Mouse (Mus musculus) CH12.LX (cell line): ENCODE measurements at regions not wholly inside any gene's neighbourhood (a gene's known extent, or its start where the extent isn't known, plus 50 kb on each side); places are given as distances from the start of the nearest gene placed in this dataset.

Experiments used
- DNase-seq: peaks from one replicate; pipeline ENCODE4 v3.0.0-alpha.2; 2013; ENCODE audit errors: extremely low read depth
- H3K27ac ChIP-seq: 2 replicates; pipeline ENCODE4 v1.5.1; 2012; ENCODE audit warnings: low read depth, mild to moderate bottlenecking, control low read depth, moderate library complexity; ENCODE audit not compliant: insufficient read depth
- H3K27me3 ChIP-seq: replicated peaks from 2 replicates; pipeline ENCODE3; 2012; ENCODE audit warnings: inconsistent platforms
- H3K36me3 ChIP-seq, 2 experiments: replicated peaks in 1 of 2; 2 replicates each; pipeline versions ENCODE3 to v1.6.1; 2012; ENCODE audit warnings: inconsistent platforms in 1 of 2, low read length in 1 of 2, mild to moderate bottlenecking in 1 of 2, mixed read lengths in 1 of 2, moderate library complexity in 1 of 2; ENCODE audit not compliant: control insufficient read depth in 1 of 2, insufficient read depth in 1 of 2
- H3K4me1 ChIP-seq, 2 experiments: 2 replicates each; pipeline ENCODE4 v1.6.1; 2012; ENCODE audit warnings: inconsistent platforms in 1 of 2, moderate library complexity in 1 of 2; ENCODE audit not compliant: insufficient read depth in 2 of 2, control insufficient read depth in 1 of 2
- H3K4me2 ChIP-seq: 2 replicates; pipeline ENCODE4 v1.6.1; 2012; ENCODE audit warnings: low read depth, mild to moderate bottlenecking, control low read depth; ENCODE audit not compliant: poor library complexity, insufficient read depth, severe bottlenecking
- H3K4me3 ChIP-seq, 3 experiments: fragments of 150-350 bp in 1 of 3; sonication (generic) in 1 of 3; replicated peaks in 1 of 3; 2 replicates each; pipeline versions ENCODE3 to v1.5.1; 2011 to 2012; ENCODE audit warnings: low read depth in 2 of 3, low read length in 2 of 3, mild to moderate bottlenecking in 2 of 3, moderate library complexity in 2 of 3, control low read depth in 1 of 3, improper control_type of control experiment in 1 of 3, inconsistent platforms in 1 of 3, mixed read lengths in 1 of 3; ENCODE audit not compliant: poor library complexity in 1 of 3
- H3K79me2 ChIP-seq: replicated peaks from 2 replicates; pipeline ENCODE4 v1.6.1; 2012; ENCODE audit warnings: mild to moderate bottlenecking, moderate library complexity; ENCODE audit not compliant: control insufficient read depth, poor library complexity, insufficient read depth, severe bottlenecking; ENCODE audit errors: extremely low read depth
- H3K9ac ChIP-seq: 2 replicates; pipeline ENCODE4 v1.6.1; 2012; ENCODE audit warnings: low read depth, mild to moderate bottlenecking, control low read depth, moderate library complexity; ENCODE audit not compliant: insufficient read depth
- H3K9me3 ChIP-seq: replicated peaks from 2 replicates; pipeline ENCODE3; 2012; ENCODE audit warnings: low read length, inconsistent platforms, mixed read lengths
- BHLHE40 ChIP-seq: IDR thresholded peaks from 2 replicates; pipeline ENCODE4 v1.6.1; 2011; ENCODE audit warnings: mild to moderate bottlenecking, low read depth, low read length, improper control_type of control experiment
- CHD1 ChIP-seq: IDR thresholded peaks from 2 replicates; pipeline ENCODE4 v1.6.1; 2012; ENCODE audit warnings: low read depth, low read length, improper control_type of control experiment, inconsistent platforms
- CHD2 ChIP-seq: IDR thresholded peaks from 2 replicates; pipeline ENCODE4 v1.6.1; 2011; ENCODE audit warnings: low read length, improper control_type of control experiment
- E2F4 ChIP-seq: IDR thresholded peaks from 2 replicates; pipeline ENCODE4 v1.6.1; 2011; ENCODE audit warnings: low read depth, low read length, improper control_type of control experiment; ENCODE audit not compliant: insufficient replicate concordance
- ELF1 ChIP-seq: IDR thresholded peaks from 2 replicates; pipeline ENCODE4 v1.6.1; 2014; ENCODE audit warnings: low read depth, mild to moderate bottlenecking, inconsistent platforms, low read length, improper control_type of control experiment
- EP300 ChIP-seq: IDR thresholded peaks from 2 replicates; pipeline ENCODE4 v1.6.1; 2011; ENCODE audit warnings: low read length, improper control_type of control experiment
- ETS1 ChIP-seq: conservative IDR thresholded peaks from 2 replicates; pipeline ENCODE4 v1.6.1; 2012; ENCODE audit warnings: low read depth, mild to moderate bottlenecking, inconsistent platforms, low read length, improper control_type of control experiment, moderate library complexity
- GABPA ChIP-seq: IDR thresholded peaks from 2 replicates; pipeline ENCODE4 v1.6.1; 2012; ENCODE audit warnings: low read depth, low read length, improper control_type of control experiment, inconsistent platforms; ENCODE audit not compliant: insufficient replicate concordance
- IRF4 ChIP-seq: IDR thresholded peaks from 2 replicates; pipeline ENCODE4 v1.6.1; 2014; ENCODE audit warnings: low read depth, mild to moderate bottlenecking, inconsistent platforms, low read length, improper control_type of control experiment
- JUN ChIP-seq: IDR thresholded peaks from 2 replicates; pipeline ENCODE4 v1.6.1; 2011; ENCODE audit warnings: low read depth, mild to moderate bottlenecking, low read length, improper control_type of control experiment, moderate library complexity; ENCODE audit not compliant: insufficient read depth
- JUND ChIP-seq: conservative IDR thresholded peaks from 2 replicates; pipeline ENCODE4 v1.6.1; 2011; ENCODE audit warnings: low read depth, low read length, improper control_type of control experiment
- KAT2A ChIP-seq: IDR thresholded peaks from 2 replicates; pipeline ENCODE4 v1.6.1; 2012; ENCODE audit warnings: low read length, improper control_type of control experiment, inconsistent platforms; ENCODE audit not compliant: insufficient replicate concordance
- MAFK ChIP-seq: IDR thresholded peaks from 2 replicates; pipeline ENCODE4 v1.6.1; 2011; ENCODE audit warnings: low read length, improper control_type of control experiment; ENCODE audit not compliant: insufficient replicate concordance
- MAX ChIP-seq: IDR thresholded peaks from 2 replicates; pipeline ENCODE4 v1.6.1; 2011; ENCODE audit warnings: low read length, improper control_type of control experiment
- MAZ ChIP-seq: IDR thresholded peaks from 2 replicates; pipeline ENCODE4 v1.6.1; 2012; ENCODE audit warnings: low read depth, mild to moderate bottlenecking, inconsistent platforms, low read length, improper control_type of control experiment, moderate library complexity
- MXI1 ChIP-seq: IDR thresholded peaks from 2 replicates; pipeline ENCODE4 v1.6.1; 2011; ENCODE audit warnings: mild to moderate bottlenecking, low read depth, low read length, improper control_type of control experiment
- MYC ChIP-seq: IDR thresholded peaks from 2 replicates; pipeline ENCODE4 v1.6.1; 2011; ENCODE audit warnings: low read depth, mild to moderate bottlenecking, improper control_type of control experiment, low read length
- NELFE ChIP-seq: IDR thresholded peaks from 2 replicates; pipeline ENCODE4 v1.6.1; 2011; ENCODE audit warnings: low read depth, low read length, improper control_type of control experiment
- PAX5 ChIP-seq: IDR thresholded peaks from 2 replicates; pipeline ENCODE4 v1.6.1; 2012; ENCODE audit warnings: low read length, inconsistent platforms, mixed read lengths
- POLR2A ChIP-seq: IDR thresholded peaks from 2 replicates; pipeline ENCODE4 v1.6.1; 2011; ENCODE audit warnings: low read depth, mild to moderate bottlenecking, improper control_type of control experiment, low read length
- POLR2AphosphoS2 ChIP-seq: IDR thresholded peaks from 2 replicates; pipeline ENCODE4 v1.6.1; 2011; ENCODE audit warnings: low read depth, low read length, improper control_type of control experiment
- RAD21 ChIP-seq: IDR thresholded peaks from 2 replicates; pipeline ENCODE4 v1.6.1; 2011; ENCODE audit warnings: low read depth, mild to moderate bottlenecking, low read length, improper control_type of control experiment, moderate library complexity
- SMC3 ChIP-seq: IDR thresholded peaks from 2 replicates; pipeline ENCODE4 v1.6.1; 2011; ENCODE audit warnings: low read depth, low read length, improper control_type of control experiment
- TCF12 ChIP-seq: IDR thresholded peaks from 2 replicates; pipeline ENCODE4 v1.6.1; 2014; ENCODE audit warnings: low read depth, mild to moderate bottlenecking, inconsistent platforms, low read length, improper control_type of control experiment
- USF1 ChIP-seq: IDR thresholded peaks from 2 replicates; pipeline ENCODE4 v1.6.1; 2014; ENCODE audit warnings: low read depth, mild to moderate bottlenecking, inconsistent platforms, low read length, improper control_type of control experiment
- USF2 ChIP-seq: conservative IDR thresholded peaks from 2 replicates; pipeline ENCODE4 v1.6.1; 2011; ENCODE audit warnings: low read depth, low read length, improper control_type of control experiment
- ZC3H11A ChIP-seq: IDR thresholded peaks from 2 replicates; pipeline ENCODE4 v1.6.1; 2012; ENCODE audit warnings: low read depth, mild to moderate bottlenecking, inconsistent platforms, low read length, improper control_type of control experiment
- ZKSCAN1 ChIP-seq: IDR thresholded peaks from 2 replicates; pipeline ENCODE4 v1.6.1; 2012; ENCODE audit warnings: low read depth, inconsistent platforms, low read length, improper control_type of control experiment, borderline replicate concordance
- dilution Hi-C: fragments of 300-500 bp; cut with MboI; formaldehyde crosslinking; loops from 2 replicates; pipeline ENCODE4 v1.14.3; 2020; ENCODE audit warnings: low sequenced_read_pairs; ENCODE audit not compliant: extremely low pct_unique_long_range_greater_than_20kb, extremely low pct_ligation_motif_present
- in situ Hi-C: fragments of 300-500 bp; cut with MboI; formaldehyde crosslinking; loops from 3 replicates; pipeline ENCODE4 v1.14.3; 2019; ENCODE audit warnings: low sequenced_read_pairs, low pct_ligation_motif_present, low pct_unique_long_range_greater_than_20kb, mixed read lengths

DNA sequence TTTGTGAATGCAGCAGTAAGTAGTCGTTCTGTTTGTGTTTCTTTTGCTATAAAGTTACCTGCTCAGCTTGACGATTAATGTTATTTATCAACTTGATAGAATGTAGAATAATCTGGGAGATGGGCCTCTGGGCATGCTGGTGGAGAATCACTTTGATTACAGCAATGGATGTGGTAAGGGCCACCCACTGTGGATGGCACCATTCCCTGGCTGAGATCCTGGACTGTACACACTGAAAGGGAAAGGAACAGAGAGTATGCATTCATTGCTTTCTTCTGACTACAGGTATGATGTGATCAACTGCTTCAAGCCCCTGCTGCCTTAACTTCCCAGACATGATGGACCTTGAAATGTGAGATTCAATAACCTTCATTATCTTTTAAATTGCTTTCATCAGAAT lies 299.8 kb upstream of the Bmp2 start:
- dilution Hi-C loops, result no loop called here
- H3K27me3 ChIP-seq, result no peaks in the 10 kb centered on the region

DNA sequence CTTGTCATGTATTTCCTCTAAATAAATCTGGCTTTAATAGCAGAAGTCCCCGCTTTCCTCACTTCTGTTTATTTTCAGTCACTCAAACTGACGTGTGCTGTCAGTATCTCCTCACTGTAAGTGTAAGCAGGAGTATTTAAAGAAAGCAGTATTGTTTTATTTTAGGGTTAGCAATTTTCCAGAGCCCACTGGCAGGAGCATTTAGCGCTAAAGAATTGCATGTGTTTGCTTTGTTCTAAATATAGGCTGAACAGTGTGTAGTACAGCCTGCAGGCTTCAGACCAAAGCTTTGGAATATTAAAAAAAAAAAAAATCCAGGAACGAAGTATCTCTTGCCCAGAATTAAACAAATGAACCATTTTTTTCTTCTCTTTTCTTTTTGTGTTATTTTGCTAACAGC lies 277.5 kb upstream of the Bmp2 start:
- DNase-seq, result no peak
- Histone ChIP-seq H3K9me3 (peaks cover 2% of the 10 kb centered on the region), H3K4me3 (no peak overlapping the region), H3K27ac (no peak overlapping the region), H3K4me2 (no peak overlapping the region), H3K36me3 (no peaks in the 10 kb centered on the region), H3K79me2 (no peaks in the 10 kb centered on the region), H3K27me3 (no peaks in the 10 kb centered on the region), H3K4me1 (no peaks in the 10 kb centered on the region), H3K9ac (no peak overlapping the region)
- dilution Hi-C loops (no loop called here), in situ Hi-C loops (no loop called here)
- no peak for TF ChIP-seq GABPA
- no peak for TF ChIP-seq MAZ
- TF ChIP-seq POLR2AphosphoS2, result no peak
- TF ChIP-seq POLR2A, result no peak
- no peak for TF ChIP-seq USF1
- TF ChIP-seq MAFK, result no peak
- no peak for TF ChIP-seq ELF1
- TF ChIP-seq RAD21, result no peak
- no peak for TF ChIP-seq CHD1
- TF ChIP-seq USF2, result no peak
- no peak for TF ChIP-seq SMC3
- TF ChIP-seq NELFE, result no peak
- TF ChIP-seq MYC, result no peak
- TF ChIP-seq MAX, result no peak
- TF ChIP-seq ZKSCAN1, result no peak
- TF ChIP-seq ZC3H11A, result no peak
- no peak for TF ChIP-seq CHD2

More for the DNA sequence above, 299.8 kb upstream of the Bmp2 start:
- Histone ChIP-seq H3K4me2 (no peak overlapping the region), H3K36me3 (no peaks in the 10 kb centered on the region), H3K79me2 (no peaks in the 10 kb centered on the region), H3K9ac (no peak overlapping the region), H3K27ac (no peak overlapping the region), H3K9me3 (peaks cover 7% of the 10 kb centered on the region), H3K4me3 (no peak overlapping the region), H3K4me1 (no peaks in the 10 kb centered on the region)
- in situ Hi-C loops, result no loop called here
- DNase-seq, result no peak
- no peak for TF ChIP-seq EP300
- TF ChIP-seq IRF4, result no peak
- TF ChIP-seq ELF1, result no peak
- TF ChIP-seq MAZ, result no peak
- TF ChIP-seq KAT2A, result no peak
- no peak for TF ChIP-seq ZKSCAN1
- no peak for TF ChIP-seq CHD1
- TF ChIP-seq MXI1, result no peak
- TF ChIP-seq E2F4, result no peak
- TF ChIP-seq MYC, result no peak
- no peak for TF ChIP-seq TCF12
- no peak for TF ChIP-seq ETS1
- no peak for TF ChIP-seq USF1
- TF ChIP-seq CHD2, result no peak
- no peak for TF ChIP-seq JUN
- TF ChIP-seq ZC3H11A, result no peak
- no peak for TF ChIP-seq PAX5
- TF ChIP-seq BHLHE40, result no peak
- no peak for TF ChIP-seq JUND
